Mouse (Mus musculus): ENCODE data around the gene Opcml. TPM values are rescaled to one million over a fixed set of nuclear protein-coding genes. Genes with fewer than 3 reads are reported as not detected.

Gene Opcml
- polyA plus RNA-seq, 1 experiment from 2014 or later, result 4.9 TPM

GRCm38 (mm10) chr9:28940901-28941300 is 1150.3 kb downstream of the Opcml start:
- no peaks in the 10 kb centered on the region for H3K27me3 ChIP-seq
- no peak overlapping the region for H3K9ac ChIP-seq
- H3K27ac ChIP-seq, result no peak overlapping the region
- no peaks in the 10 kb centered on the region for H3K36me3 ChIP-seq
- no peak overlapping the region for H3K4me3 ChIP-seq
- no peaks in the 10 kb centered on the region for H3K4me1 ChIP-seq
- H3K9me3 ChIP-seq, result no peaks in the 10 kb centered on the region
- no peak for ATAC-seq (ENCODE audit: low FRiP score, low read depth)
- H3K4me2 ChIP-seq (replicated peaks), result no peak overlapping the region

DNA sequence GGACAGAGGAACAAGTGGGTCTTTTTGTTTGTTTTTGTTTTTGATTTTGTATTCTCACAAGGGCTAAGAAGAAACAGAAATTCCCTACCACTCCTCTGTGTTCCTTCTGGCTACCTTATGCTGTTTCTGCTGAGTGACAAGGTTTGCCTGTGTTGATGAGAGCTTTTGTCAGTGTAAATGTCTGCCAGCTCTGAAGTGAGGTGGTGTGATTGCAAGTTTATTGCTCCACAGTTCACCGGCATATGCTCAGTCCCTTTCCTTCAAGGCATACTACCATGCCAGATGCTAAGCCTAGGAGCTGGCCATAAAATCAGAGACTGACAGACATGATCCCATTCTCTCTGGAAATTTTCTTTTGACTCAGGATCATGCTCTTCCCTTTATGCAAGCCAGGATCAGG is 1178.9 kb downstream of the Opcml start:
- H3K4me1 ChIP-seq, result no peaks in the 10 kb centered on the region
- no peak for ATAC-seq (ENCODE audit: low FRiP score, low read depth)
- no peak overlapping the region for H3K4me3 ChIP-seq
- H3K36me3 ChIP-seq, result no peaks in the 10 kb centered on the region
- WGBS, result 33% methylated on average over 1 of the region's 1 CpGs
- H3K27ac ChIP-seq, result no peak overlapping the region
- H3K9ac ChIP-seq, result no peak overlapping the region
- H3K4me2 ChIP-seq (replicated peaks), result no peak overlapping the region
- no peaks in the 10 kb centered on the region for H3K27me3 ChIP-seq
- no peaks in the 10 kb centered on the region for H3K9me3 ChIP-seq

Small RNA genes lying within 50 kb of the gene (microRNA-seq; reads per million reads assigned to microRNA genes)
- not detected for gene Gm44316

Measured in limb, embryonic 13.5 days (tissue).